Mouse (Mus musculus) midbrain, postnatal 0 days (tissue): ENCODE results near the gene Polr2c. TPM values are rescaled to one million over a fixed set of nuclear protein-coding genes. Genes with fewer than 3 reads are reported as not detected.
A peak's percentile ranks its signal among the peaks of the same experiment; 100 is the strongest.

Experiments
- ATAC-seq: fragments of 200-750 bp; cut with Nextera tagmentation; 2 replicates; pipeline ENCODE4 v1.8.0; 2017; ENCODE audit warnings: moderate number of reproducible peaks, mild to moderate bottlenecking, moderate TSS enrichment, moderate library complexity; ENCODE audit not compliant: low FRiP score
- DNase-seq: peaks from one replicate; pipeline ENCODE4 v3.0.0-alpha.2; 2015; ENCODE audit warnings: low spot score
- H3K27ac ChIP-seq: fragments of 300-500 bp; sonication (generic); 2 replicates; pipeline ENCODE4 v1.5.1; 2014; ENCODE audit warnings: low read depth, mild to moderate bottlenecking, low read length, mixed read lengths
- H3K27me3 ChIP-seq: fragments of 300-500 bp; sonication (generic); 2 replicates; pipeline ENCODE4 v1.6.1; 2014; ENCODE audit warnings: low read length, control low read depth, mixed read lengths; ENCODE audit not compliant: insufficient read depth
- H3K36me3 ChIP-seq: fragments of 300-500 bp; sonication (generic); 2 replicates; pipeline ENCODE4 v1.6.1; 2014; ENCODE audit warnings: low read length, control low read depth, mixed read lengths; ENCODE audit not compliant: insufficient read depth
- H3K4me1 ChIP-seq: fragments of 300-500 bp; sonication (generic); 2 replicates; pipeline ENCODE4 v1.6.1; 2014; ENCODE audit warnings: mild to moderate bottlenecking, control low read depth, antibody characterized with exemption, low read length, mixed read lengths; ENCODE audit not compliant: insufficient read depth
- H3K4me2 ChIP-seq: fragments of 300-500 bp; sonication (generic); 2 replicates; pipeline ENCODE4 v1.6.1; 2014; ENCODE audit warnings: low read depth, mild to moderate bottlenecking, low read length, mixed read lengths; ENCODE audit not compliant: poor library complexity, severe bottlenecking
- H3K4me3 ChIP-seq: fragments of 300-500 bp; sonication (generic); 2 replicates; pipeline ENCODE4 v1.5.1; 2014; ENCODE audit warnings: low read depth, mild to moderate bottlenecking, low read length, moderate library complexity
- H3K9ac ChIP-seq: fragments of 300-500 bp; sonication (generic); replicated peaks from 2 replicates; pipeline ENCODE4 v1.6.1; 2014; ENCODE audit warnings: mild to moderate bottlenecking, low read length, moderate library complexity, mixed read lengths; ENCODE audit not compliant: poor library complexity, severe bottlenecking
- H3K9me3 ChIP-seq: fragments of 300-500 bp; sonication (generic); 2 replicates; pipeline ENCODE4 v1.6.1; 2016; ENCODE audit warnings: low read length, control low read depth
- CTCF ChIP-seq: IDR thresholded peaks from 2 replicates; pipeline ENCODE4 v1.5.1; 2016; ENCODE audit warnings: antibody characterized with exemption, mild to moderate bottlenecking
- WGBS: fragments of 180-500 bp; shearing (Covaris S2); extraction: QIAGEN DNeasy Blood & Tissue Kit; methylation state at CpG from one replicate; pipeline ENCODE4 v1.1.7; 2014; 5-methylcytosine and 5-hydroxymethylcytosine counted together
- polyA plus RNA-seq: library from polyadenylated mRNA; unstranded; fragments of >200 nt; fragmentation: Nextera tagmentation; extraction: Ambion mirVana; gene quantifications from 2 replicates; pipeline ENCODE4 v1.2.1, GENCODE M21; 2015
- total RNA-seq: library from RNA; depleted of rRNA; stranded (reverse); fragments of >200 nt; gene quantifications from 2 replicates; pipeline ENCODE4 v1.2.3, GENCODE M21; 2014

Polr2c gene
- total and polyA plus RNA-seq, 2 experiments from 2014 or later, result 62.5 to 93.3 TPM

DNA sequence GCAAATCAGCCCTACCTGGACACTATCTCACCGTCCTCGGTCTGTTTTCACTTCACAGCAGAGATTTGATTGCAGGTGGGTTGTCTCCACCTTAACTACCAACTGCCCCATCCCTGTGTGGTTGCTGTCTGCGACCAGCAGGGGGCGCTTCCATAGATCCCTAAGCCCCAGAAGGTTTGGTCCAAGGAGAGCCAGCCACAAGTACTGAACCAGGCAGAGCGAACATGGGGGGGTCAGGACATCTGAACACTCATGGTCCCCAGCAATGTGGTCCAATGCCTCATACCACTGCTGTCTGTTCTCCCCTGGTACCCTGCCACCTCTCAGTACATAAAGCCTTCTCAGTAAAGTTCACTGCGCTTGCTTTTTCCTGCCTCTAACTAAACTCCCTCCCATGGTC is 17.1 kb downstream of the Polr2c start:
- peak; percentile 55 for DNase-seq
- peak overlapping the region; percentile 80 for H3K4me2 ChIP-seq
- H3K9me3 ChIP-seq, result no peaks in the 10 kb centered on the region
- H3K4me3 ChIP-seq, result no peak overlapping the region
- H3K27me3 ChIP-seq, result peaks cover 11% of the 10 kb centered on the region; the same call in 1 of the 2 replicates
- no peak overlapping the region for H3K27ac ChIP-seq
- peak; percentile 85 for TF ChIP-seq CTCF
- ATAC-seq, result no peak
- 13% methylated on average over 6 of the region's 6 CpGs for WGBS
- peaks cover 5% of the 10 kb centered on the region for H3K4me1 ChIP-seq
- no peak overlapping the region for H3K9ac ChIP-seq
- no peaks in the 10 kb centered on the region for H3K36me3 ChIP-seq

DNA sequence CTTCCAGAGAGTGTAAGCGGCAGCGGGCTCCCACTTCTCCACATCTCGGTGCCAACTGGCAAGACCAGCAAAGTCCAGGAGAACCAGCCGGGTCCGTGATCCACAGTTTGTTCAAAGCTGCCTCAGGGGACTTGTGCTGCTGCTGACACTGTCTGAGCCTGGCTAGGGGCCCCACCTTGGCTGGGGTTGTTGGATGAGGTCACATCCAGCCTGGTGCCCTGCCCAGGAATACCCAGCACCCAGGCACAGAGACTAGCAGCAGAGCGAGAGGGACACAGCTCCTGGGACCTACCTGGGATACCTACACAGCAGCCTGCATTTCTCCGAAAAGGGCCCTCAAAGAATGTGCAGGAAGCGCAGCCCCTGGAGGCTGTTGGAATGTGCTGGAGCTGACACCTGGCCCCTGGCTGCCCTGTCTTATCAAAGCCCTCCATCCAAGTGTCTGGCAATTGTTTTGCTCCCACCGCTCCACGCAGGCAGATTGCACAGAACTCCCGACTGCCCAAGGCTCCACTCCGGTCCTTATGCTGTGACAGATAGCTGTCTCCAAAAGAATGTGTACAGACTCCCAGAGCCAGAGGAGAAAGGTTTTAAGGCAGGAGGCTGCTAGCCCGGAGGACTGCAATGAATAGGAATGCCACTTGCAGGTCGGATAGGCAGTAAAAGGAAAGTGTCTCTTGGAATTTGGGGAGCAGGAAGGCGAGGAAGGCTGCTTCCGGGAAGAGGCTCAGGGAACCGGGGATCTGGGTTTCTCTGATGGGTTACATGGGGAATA is 18.0 kb downstream of the Polr2c start:
- 19% methylated on average over 17 of the region's 17 CpGs for WGBS
- ATAC-seq, result no peak
- no peaks in the 10 kb centered on the region for H3K36me3 ChIP-seq
- H3K4me2 ChIP-seq, result peak overlapping the region; percentile 80
- H3K4me3 ChIP-seq, result peak overlapping the region; percentile 52
- H3K27ac ChIP-seq, result no peak overlapping the region
- H3K4me1 ChIP-seq, result no peaks in the 10 kb centered on the region; the same call in 1 of the 2 replicates
- H3K27me3 ChIP-seq, result peaks cover 11% of the 10 kb centered on the region; the same call in 1 of the 2 replicates
- H3K9ac ChIP-seq, result peak overlapping the region; percentile 44
- no peaks in the 10 kb centered on the region for H3K9me3 ChIP-seq
- no peak for DNase-seq
- TF ChIP-seq CTCF, result no peak

DNA sequence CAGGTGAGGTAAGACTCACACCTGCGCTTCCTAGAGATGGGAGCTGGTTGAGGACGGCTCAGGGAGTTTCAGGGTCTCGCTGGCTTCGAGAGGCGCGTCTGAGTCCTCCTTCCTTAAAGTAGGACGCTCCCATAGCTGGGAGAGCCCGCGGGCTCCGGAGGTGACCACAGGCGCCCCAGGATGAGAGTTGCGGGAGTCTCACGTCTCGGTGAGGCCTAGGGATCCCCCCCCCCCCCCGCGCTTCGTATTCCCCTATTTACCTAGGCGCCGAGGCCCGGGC is 18.6 kb downstream of the Polr2c start:
- DNase-seq, result no peak
- 0% methylated on average over 16 of the region's 20 CpGs for WGBS

DNA sequence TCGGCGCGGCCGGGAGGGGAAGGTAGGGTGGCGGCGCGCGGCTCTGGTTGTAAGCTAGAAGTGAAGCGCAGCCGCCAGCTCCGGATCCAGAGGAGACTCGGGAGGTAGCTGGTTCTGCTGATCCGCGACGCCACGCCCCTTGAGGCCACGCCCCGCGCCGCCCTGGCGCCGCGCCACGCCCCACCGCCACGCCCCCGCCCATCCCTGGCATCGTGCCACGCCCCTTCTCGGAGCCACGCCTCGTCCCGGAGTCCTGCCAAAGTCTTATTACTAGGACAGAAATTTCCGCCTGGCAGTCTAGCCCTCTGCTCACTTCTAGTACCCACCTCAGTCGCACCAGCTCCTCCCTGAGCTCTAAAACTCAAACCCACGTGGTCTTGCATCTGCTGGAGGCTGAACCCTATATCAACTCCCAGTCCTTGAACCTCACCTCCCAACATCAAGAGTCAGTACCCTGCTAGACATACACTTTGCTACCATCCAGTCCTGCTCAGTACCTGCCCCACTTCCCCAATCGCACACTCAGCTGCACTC is 19.0 kb downstream of the Polr2c start, which contains the start of gene Dok4:
Gene Dok4, minus strand, starts transcription at position 134 of the 534 bp plus-strand sequence.
- DNase-seq (peak; percentile 61), ATAC-seq (no peak; the same call in 1 of the 2 replicates)
- TF ChIP-seq CTCF, result no peak
- peak within 1 kb of the TSS; percentile 52 for H3K4me3 ChIP-seq
- 1% methylated on average over 27 of the region's 37 CpGs for WGBS
- peak within 1 kb of the TSS; percentile 80 for H3K4me2 ChIP-seq
- no peaks in the 10 kb centered on the region for H3K9me3 ChIP-seq
- peak within 1 kb of the TSS; percentile 44 for H3K9ac ChIP-seq
- H3K27me3 ChIP-seq, result peaks cover 11% of the 10 kb centered on the region; the same call in 1 of the 2 replicates
- H3K4me1 ChIP-seq, result no peaks in the 10 kb centered on the region; the same call in 1 of the 2 replicates
- H3K36me3 ChIP-seq, result no peaks in the 10 kb centered on the region
- no peak within 1 kb of the TSS for H3K27ac ChIP-seq

More for the DNA sequence above, 18.6 kb downstream of the Polr2c start:
- Histone ChIP-seq H3K27ac (no peak overlapping the region), H3K27me3 (peaks cover 11% of the 10 kb centered on the region; the same call in 1 of the 2 replicates), H3K36me3 (no peaks in the 10 kb centered on the region), H3K4me3 (peak overlapping the region; percentile 52), H3K4me2 (peak overlapping the region; percentile 80), H3K4me1 (no peaks in the 10 kb centered on the region; the same call in 1 of the 2 replicates), H3K9ac (peak overlapping the region; percentile 44), H3K9me3 (no peaks in the 10 kb centered on the region)
- TF ChIP-seq CTCF, result no peak
- no peak for ATAC-seq

DNA sequence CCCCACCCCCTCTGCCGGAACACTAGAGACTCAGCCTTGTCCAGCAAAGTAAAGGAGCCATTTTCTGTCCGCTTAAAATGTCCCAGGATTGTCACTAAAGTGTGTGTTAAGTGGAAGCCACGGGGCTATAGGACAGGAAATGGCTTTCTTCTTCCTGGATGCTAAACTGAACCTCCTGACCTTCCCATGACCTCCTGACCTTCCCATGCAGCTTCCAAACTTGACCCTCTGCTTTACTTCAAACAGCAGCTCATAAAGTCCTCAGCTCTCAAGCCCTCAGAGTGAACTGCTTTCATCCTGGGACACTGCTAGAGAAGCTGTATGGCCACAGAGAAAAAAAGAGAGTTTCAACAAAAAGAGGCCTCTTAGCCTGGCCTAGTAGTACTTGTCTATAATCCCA is 19.6 kb downstream of the Polr2c start:
- H3K27me3 ChIP-seq, result peaks cover 11% of the 10 kb centered on the region; the same call in 1 of the 2 replicates
- no peaks in the 10 kb centered on the region for H3K36me3 ChIP-seq
- H3K9ac ChIP-seq, result no peak overlapping the region
- no peaks in the 10 kb centered on the region for H3K9me3 ChIP-seq
- H3K4me2 ChIP-seq, result no peak overlapping the region
- H3K4me1 ChIP-seq, result no peaks in the 10 kb centered on the region
- TF ChIP-seq CTCF, result no peak
- no peak overlapping the region for H3K4me3 ChIP-seq
- no peak for ATAC-seq
- no peak for DNase-seq
- no peak overlapping the region for H3K27ac ChIP-seq
- 56% methylated on average over 3 of the region's 3 CpGs for WGBS

DNA sequence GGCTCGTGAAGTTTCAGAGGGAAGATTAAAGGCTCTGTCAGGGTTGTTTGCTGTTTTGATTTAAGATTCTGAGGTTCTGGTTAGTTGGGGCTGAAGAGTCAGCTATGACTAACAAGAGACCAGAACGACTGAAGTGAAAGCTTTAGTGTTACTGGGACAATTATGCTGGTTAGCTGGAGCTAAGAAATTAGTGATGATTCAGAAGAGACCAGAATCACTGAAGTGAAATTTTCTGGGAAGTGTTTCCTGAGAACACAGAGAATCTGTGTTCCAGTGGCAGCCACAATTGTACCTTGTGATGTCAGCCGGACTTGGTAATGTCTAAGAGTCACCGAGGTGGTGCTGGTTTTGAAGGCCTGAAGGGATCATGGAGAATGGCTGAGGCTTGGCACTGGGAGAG is 23.5 kb downstream of the Polr2c start:
- H3K36me3 ChIP-seq, result no peaks in the 10 kb centered on the region
- DNase-seq (no peak), ATAC-seq (no peak)
- no peak overlapping the region for H3K4me2 ChIP-seq
- no peaks in the 10 kb centered on the region for H3K9me3 ChIP-seq
- peaks cover 4% of the 10 kb centered on the region; the same call in 1 of the 2 replicates for H3K27me3 ChIP-seq
- H3K4me1 ChIP-seq, result no peaks in the 10 kb centered on the region
- no peak overlapping the region for H3K27ac ChIP-seq
- no peak overlapping the region for H3K4me3 ChIP-seq
- no peak overlapping the region for H3K9ac ChIP-seq
- 73% methylated on average over 4 of the region's 4 CpGs for WGBS
- TF ChIP-seq CTCF, result no peak
